Mouse (Mus musculus) stomach, postnatal 0 days (tissue): ENCODE measurements around the gene Med13. TPM values are rescaled to one million over a fixed set of nuclear protein-coding genes. Genes with fewer than 3 reads are reported as not detected.

Experiments used
- ATAC-seq: fragments of 200-750 bp; cut with Nextera tagmentation; 2 replicates; pipeline ENCODE4 v1.8.0; 2017; ENCODE audit not compliant: low FRiP score, low TSS enrichment
- DNase-seq: peaks from one replicate; pipeline ENCODE4 v3.0.0-alpha.2; 2016; ENCODE audit warnings: low spot score
- H3K27ac ChIP-seq: fragments of 300-500 bp; sonication (generic); replicated peaks from 2 replicates; pipeline ENCODE4 v1.5.1; 2014; ENCODE audit warnings: mild to moderate bottlenecking, control low read depth
- H3K27me3 ChIP-seq: fragments of 300-500 bp; sonication (generic); 2 replicates; pipeline ENCODE4 v1.6.1; 2014; ENCODE audit warnings: low read length; ENCODE audit not compliant: control insufficient read depth, insufficient read depth
- H3K36me3 ChIP-seq: fragments of 300-500 bp; sonication (generic); 2 replicates; pipeline ENCODE4 v1.6.1; 2014; ENCODE audit warnings: low read length, mixed read lengths; ENCODE audit not compliant: control insufficient read depth, insufficient read depth
- H3K4me1 ChIP-seq: fragments of 300-500 bp; sonication (generic); replicated peaks from 2 replicates; pipeline ENCODE4 v1.6.1; 2014; ENCODE audit warnings: antibody characterized with exemption; ENCODE audit not compliant: control insufficient read depth, insufficient read depth
- H3K4me2 ChIP-seq: fragments of 300-500 bp; sonication (generic); replicated peaks from 2 replicates; pipeline ENCODE4 v1.6.1; 2014; ENCODE audit warnings: low read depth, mild to moderate bottlenecking, control low read depth, moderate library complexity
- H3K4me3 ChIP-seq: fragments of 300-500 bp; sonication (generic); 2 replicates; pipeline ENCODE4 v1.5.1; 2014; ENCODE audit warnings: low read depth, low read length, control low read depth
- H3K9ac ChIP-seq: fragments of 300-500 bp; sonication (generic); 2 replicates; pipeline ENCODE4 v1.6.1; 2014; ENCODE audit warnings: mild to moderate bottlenecking, low read length, control low read depth, mixed read lengths
- H3K9me3 ChIP-seq: fragments of 300-500 bp; sonication (generic); 2 replicates; pipeline ENCODE4 v1.6.1; 2016; ENCODE audit warnings: low read length; ENCODE audit not compliant: control insufficient read depth
- CTCF ChIP-seq: IDR thresholded peaks from 2 replicates; pipeline ENCODE4 v1.5.1; 2016; ENCODE audit warnings: antibody characterized with exemption, low read depth, mild to moderate bottlenecking, moderate library complexity
- EP300 ChIP-seq: optimal IDR thresholded peaks from 2 replicates; pipeline ENCODE3; 2016; ENCODE audit warnings: antibody characterized with exemption
- WGBS: fragments of 180-500 bp; shearing (Covaris S2); extraction: QIAGEN DNeasy Blood & Tissue Kit; methylation state at CpG from one replicate; pipeline ENCODE4 v1.1.7; 2014; 5-methylcytosine and 5-hydroxymethylcytosine counted together
- polyA plus RNA-seq: library from polyadenylated mRNA; unstranded; fragments of >200 nt; fragmentation: Nextera tagmentation; extraction: Ambion mirVana; gene quantifications from 2 replicates; pipeline ENCODE4 v1.2.1, GENCODE M21; 2015

Med13 gene
- polyA plus RNA-seq, 1 experiment from 2014 or later: 4.4 TPM

DNA sequence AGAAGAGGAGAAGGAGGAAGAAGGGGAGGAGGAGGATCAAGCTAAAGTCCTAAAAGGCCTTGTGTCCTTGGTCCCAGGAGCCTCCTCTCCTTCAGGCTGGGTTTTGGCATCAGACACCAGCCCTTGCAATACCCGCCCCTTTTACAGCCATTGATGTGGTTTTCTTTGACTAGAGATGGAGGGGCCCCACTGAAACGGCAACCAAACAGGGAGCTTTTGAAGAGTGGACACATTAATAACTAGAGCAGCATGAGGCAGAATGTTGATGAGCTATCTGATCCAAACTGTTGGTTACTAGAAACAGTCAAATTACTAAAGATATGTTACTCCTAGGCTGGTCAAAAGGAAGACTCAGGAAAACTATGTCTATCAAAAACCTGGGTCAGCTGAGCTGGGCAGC, 39.1 kb upstream of the Med13 start:
- Histone ChIP-seq H3K9ac (no peak overlapping the region), H3K27ac (0 out of 2 replicates have a peak overlapping the region, but pooled peaks have one; percentile 35), H3K36me3 (no peaks in the 10 kb centered on the region), H3K4me3 (no peak overlapping the region), H3K4me1 (0 out of 2 replicates have a peak, but pooled peaks cover 3% of the 10 kb centered on the region), H3K9me3 (no peaks in the 10 kb centered on the region), H3K4me2 (no peak overlapping the region), H3K27me3 (no peaks in the 10 kb centered on the region)
- TF ChIP-seq EP300 (no peak), CTCF (no peak)
- WGBS: 36% methylated on average over 2 of the region's 2 CpGs
- no peak for ATAC-seq
- no peak for DNase-seq

DNA sequence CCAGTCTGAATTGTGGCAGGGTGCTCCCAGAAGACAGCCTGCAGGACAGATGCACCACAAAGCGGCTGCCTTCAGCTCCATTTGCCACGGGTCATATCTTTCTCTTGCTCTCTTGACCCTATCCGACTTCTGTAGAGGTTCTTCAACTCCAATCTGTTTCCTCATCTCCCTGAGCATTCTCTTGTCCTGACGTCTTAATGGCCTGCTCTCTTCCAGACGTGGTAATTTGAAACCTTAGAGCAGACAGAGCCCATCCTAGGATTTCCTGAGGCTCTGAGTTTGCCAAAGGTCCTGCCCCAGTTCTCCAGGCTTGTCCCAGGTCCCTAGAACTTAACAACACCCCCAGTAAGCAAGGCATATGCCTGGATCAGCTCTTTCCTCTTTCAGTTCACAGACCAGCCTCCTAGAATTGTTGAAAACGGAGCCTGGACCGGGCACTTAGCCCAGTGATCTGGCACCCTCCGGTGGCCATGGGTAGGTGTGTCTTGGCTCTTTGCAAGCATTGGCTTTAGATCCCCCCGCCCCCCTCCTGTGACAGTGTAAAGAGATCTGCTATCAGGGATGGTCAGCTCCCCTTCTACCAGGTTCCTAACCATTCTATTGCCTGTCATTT, 38.2 kb upstream of the Med13 start:
- Histone ChIP-seq H3K4me2 (peak overlapping the region; percentile 20; the same call in 1 of the 2 replicates), H3K9ac (peak overlapping the region; percentile 39; the same call in 1 of the 2 replicates), H3K4me1 (0 out of 2 replicates have a peak, but pooled peaks cover 3% of the 10 kb centered on the region), H3K27me3 (no peaks in the 10 kb centered on the region), H3K9me3 (no peaks in the 10 kb centered on the region), H3K36me3 (no peaks in the 10 kb centered on the region), H3K27ac (peak overlapping the region; percentile 58), H3K4me3 (no peak overlapping the region)
- 0 out of 2 replicates have a peak, but pooled peaks have one; percentile 32 for ATAC-seq
- TF ChIP-seq EP300 (no peak), CTCF (peak; percentile 79)
- WGBS: 7% methylated on average over 9 of the region's 9 CpGs
- peak; percentile 83 for DNase-seq

DNA sequence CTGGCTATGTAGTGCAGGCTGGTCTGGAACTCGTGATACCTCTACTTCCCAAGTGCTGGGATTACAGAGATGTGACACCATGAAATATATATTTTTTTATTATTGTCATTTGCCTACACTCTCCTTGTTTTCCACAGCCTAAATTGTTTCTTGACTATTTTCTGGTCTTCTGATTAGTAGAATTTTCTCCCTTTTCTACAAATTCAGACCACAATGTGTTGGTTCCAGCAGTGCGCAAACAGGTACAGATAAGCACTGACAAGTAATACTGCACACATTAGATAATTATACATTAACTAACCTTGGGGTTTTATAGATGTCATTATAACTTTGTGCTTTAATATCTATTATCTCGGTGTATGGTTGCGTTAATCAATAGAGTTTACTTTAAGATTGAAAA, 37.7 kb upstream of the Med13 start:
- H3K9ac ChIP-seq: no peak overlapping the region
- no peaks in the 10 kb centered on the region for H3K9me3 ChIP-seq
- 69% methylated on average over 4 of the region's 4 CpGs for WGBS
- no peak overlapping the region for H3K4me3 ChIP-seq
- TF ChIP-seq CTCF (no peak), EP300 (no peak)
- no peaks in the 10 kb centered on the region for H3K27me3 ChIP-seq
- no peak for ATAC-seq
- 0 out of 2 replicates have a peak, but pooled peaks cover 3% of the 10 kb centered on the region for H3K4me1 ChIP-seq
- no peak for DNase-seq
- peak overlapping the region; percentile 20; the same call in 1 of the 2 replicates for H3K4me2 ChIP-seq
- H3K27ac ChIP-seq: no peak overlapping the region
- no peaks in the 10 kb centered on the region for H3K36me3 ChIP-seq

DNA sequence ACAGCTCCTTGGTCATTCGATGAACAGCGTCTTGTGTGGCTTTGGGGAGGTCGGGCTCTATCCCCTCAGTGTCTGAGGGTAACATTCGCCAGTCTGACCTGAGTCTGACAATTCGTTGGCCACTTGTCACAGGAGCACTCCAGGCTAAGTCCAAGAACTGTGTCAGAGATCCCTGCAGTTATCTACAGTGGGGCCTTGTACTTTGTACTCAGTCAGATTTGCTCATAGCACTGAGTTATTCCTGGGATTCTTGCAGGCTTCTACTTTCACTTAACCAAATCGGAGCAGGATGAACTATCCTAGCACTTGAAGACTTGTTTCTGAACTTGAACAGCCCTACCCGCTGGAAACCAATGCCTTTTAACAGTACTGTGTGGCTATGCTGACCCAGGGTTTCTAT, 34.3 kb upstream of the Med13 start:
- Histone ChIP-seq H3K4me1 (0 out of 2 replicates have a peak, but pooled peaks cover 3% of the 10 kb centered on the region), H3K4me3 (0 out of 2 replicates have a peak overlapping the region, but pooled peaks have one; percentile 4), H3K27me3 (no peaks in the 10 kb centered on the region), H3K4me2 (no peak overlapping the region; the same call in 1 of the 2 replicates), H3K27ac (peak overlapping the region; percentile 73), H3K9ac (no peak overlapping the region), H3K36me3 (no peaks in the 10 kb centered on the region), H3K9me3 (no peaks in the 10 kb centered on the region)
- peak; percentile 76 for ATAC-seq
- TF ChIP-seq CTCF: no peak
- TF ChIP-seq EP300: no peak
- DNase-seq: peak; percentile 34
- WGBS: 76% methylated on average over 7 of the region's 7 CpGs

GRCm38 (mm10) chr11:86390308-86390707, 32.9 kb upstream of the Med13 start:
- DNase-seq: peak; percentile 68
- H3K4me3 ChIP-seq: no peak overlapping the region
- peak overlapping the region; percentile 36; the same call in 1 of the 2 replicates for H3K27ac ChIP-seq
- TF ChIP-seq CTCF: no peak
- no peak for TF ChIP-seq EP300
- no peaks in the 10 kb centered on the region for H3K9me3 ChIP-seq
- no peak overlapping the region for H3K4me2 ChIP-seq
- peak; percentile 82 for ATAC-seq
- H3K4me1 ChIP-seq: no peaks in the 10 kb centered on the region
- H3K9ac ChIP-seq: no peak overlapping the region
- 32% methylated on average over 1 of the region's 1 CpGs for WGBS
- H3K36me3 ChIP-seq: no peaks in the 10 kb centered on the region
- H3K27me3 ChIP-seq: no peaks in the 10 kb centered on the region

DNA sequence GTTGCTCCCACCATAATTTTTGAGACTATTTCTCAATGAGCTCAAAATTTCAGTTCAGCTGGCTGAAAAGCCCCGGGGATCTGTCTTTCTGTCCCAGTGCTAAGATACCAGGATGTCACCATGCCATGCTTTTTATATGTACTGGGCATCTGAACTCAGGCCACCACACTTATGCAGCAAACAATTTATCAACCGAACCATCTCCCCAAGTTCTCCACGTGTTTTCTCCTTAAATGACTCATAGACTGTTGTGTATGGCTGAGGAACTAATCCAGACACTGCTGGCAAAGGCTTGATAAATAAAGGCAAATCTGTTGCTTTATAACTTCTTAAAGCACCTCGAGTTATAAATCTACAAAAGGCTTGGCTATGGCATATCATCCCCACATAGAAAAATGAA, 32.1 kb upstream of the Med13 start:
- TF ChIP-seq CTCF (no peak), EP300 (no peak)
- Histone ChIP-seq H3K4me1 (no peaks in the 10 kb centered on the region), H3K9me3 (no peaks in the 10 kb centered on the region), H3K27ac (no peak overlapping the region), H3K4me3 (no peak overlapping the region), H3K9ac (no peak overlapping the region), H3K36me3 (no peaks in the 10 kb centered on the region), H3K4me2 (no peak overlapping the region), H3K27me3 (no peaks in the 10 kb centered on the region)
- DNase-seq: no peak
- WGBS: 51% methylated on average over 4 of the region's 4 CpGs
- no peak for ATAC-seq
